Mouse (Mus musculus) C2C12 (cell line): ENCODE measurements around the gene Lrrc36. TPM values are rescaled to one million over a fixed set of nuclear protein-coding genes. Genes with fewer than 3 reads are reported as not detected.

Experiments
- H3K27me3 ChIP-seq: one replicate; pipeline ENCODE4 v1.6.1; 2011; ENCODE audit not compliant: control insufficient read depth, insufficient read depth, insufficient read length
- H3K36me3 ChIP-seq: one replicate; pipeline ENCODE4 v1.6.1; 2011; ENCODE audit not compliant: control insufficient read depth, insufficient read depth
- H3K4me3 ChIP-seq: one replicate; pipeline ENCODE4 v1.5.1; 2011; ENCODE audit warnings: mild to moderate bottlenecking, control low read depth; ENCODE audit not compliant: poor library complexity, insufficient read depth, severe bottlenecking
- H3K79me2 ChIP-seq: one replicate; pipeline ENCODE4 v1.6.1; 2011; ENCODE audit not compliant: control insufficient read depth, insufficient read depth
- H3K79me3 ChIP-seq: one replicate; pipeline ENCODE4 v1.6.1; 2011; ENCODE audit warnings: low read depth, control low read depth
- H3ac ChIP-seq: one replicate; pipeline ENCODE3; 2011; ENCODE audit warnings: low read depth; ENCODE audit not compliant: control insufficient read depth, insufficient read length
- CEBPB ChIP-seq: IDR thresholded peaks from one replicate; pipeline ENCODE4 v1.6.1; 2011; ENCODE audit warnings: low read depth, mild to moderate bottlenecking, control low read depth, moderate library complexity
- CTCF ChIP-seq: IDR thresholded peaks from one replicate; pipeline ENCODE4 v1.5.1; 2011; ENCODE audit not compliant: control insufficient read depth, insufficient read depth, insufficient read length
- FOSL1 ChIP-seq: IDR thresholded peaks from one replicate; pipeline ENCODE4 v1.8.0; 2011; ENCODE audit warnings: mild to moderate bottlenecking, low read length; ENCODE audit not compliant: poor library complexity, insufficient read depth, severe bottlenecking
- MAX ChIP-seq: IDR thresholded peaks from one replicate; pipeline ENCODE4 v1.6.1; 2011; ENCODE audit warnings: mild to moderate bottlenecking, control low read depth
- MYOD1 ChIP-seq: IDR thresholded peaks from one replicate; pipeline ENCODE4 v1.6.1; 2011; ENCODE audit warnings: low read depth; ENCODE audit not compliant: control insufficient read depth, insufficient read length
- MYOG ChIP-seq: IDR thresholded peaks from one replicate; pipeline ENCODE4 v1.6.1; 2011; ENCODE audit not compliant: control insufficient read depth, insufficient read length; ENCODE audit errors: extremely low read depth
- USF1 ChIP-seq: IDR thresholded peaks from one replicate; pipeline ENCODE4 v1.6.1; 2011; ENCODE audit warnings: low read depth, mild to moderate bottlenecking, control low read depth, moderate library complexity
- polyA plus RNA-seq: library from polyadenylated mRNA; unstranded; fragments of >200 nt; fragmentation: generic; extraction: Trizol; gene quantifications from one replicate; pipeline ENCODE4 v1.2.1, GENCODE M21; 2012; ENCODE audit warnings: missing spikeins

Gene Lrrc36
- polyA plus RNA-seq, 1 experiment, result not detected

- H3K27me3 ChIP-seq, result no peaks in the 10 kb centered on the region
- no peak overlapping the region for H3ac ChIP-seq
- peaks cover 26% of the 10 kb centered on the region for H3K36me3 ChIP-seq
- TF ChIP-seq CEBPB (no peak), CTCF (no peak), MYOG (no peak), USF1 (no peak), FOSL1 (no peak), MAX (no peak), MYOD1 (no peak)
- H3K79me3 ChIP-seq, result no peaks in the 10 kb centered on the region
- H3K79me2 ChIP-seq, result no peaks in the 10 kb centered on the region
- H3K4me3 ChIP-seq, result no peak overlapping the region
These were observed 33.1 kb upstream of the Lrrc36 start for GRCm38 (mm10) chr8:105380308-105380707.

GRCm38 (mm10) chr8:105384070-105384469, 29.3 kb upstream of the Lrrc36 start:
- H3K27me3 ChIP-seq, result no peaks in the 10 kb centered on the region
- peaks cover 14% of the 10 kb centered on the region for H3K36me3 ChIP-seq
- H3K79me3 ChIP-seq, result no peaks in the 10 kb centered on the region
- H3K79me2 ChIP-seq, result no peaks in the 10 kb centered on the region
- H3ac ChIP-seq, result no peak overlapping the region
- no peak for TF ChIP-seq MYOD1
- no peak for TF ChIP-seq CEBPB
- TF ChIP-seq FOSL1, result no peak
- no peak for TF ChIP-seq MYOG
- TF ChIP-seq MAX, result no peak
- TF ChIP-seq CTCF, result no peak
- no peak for TF ChIP-seq USF1
- no peak overlapping the region for H3K4me3 ChIP-seq

GRCm38 (mm10) chr8:105387151-105387550, 26.2 kb upstream of the Lrrc36 start:
- Histone ChIP-seq H3K27me3 (no peaks in the 10 kb centered on the region), H3K36me3 (peaks cover 4% of the 10 kb centered on the region), H3K79me3 (no peaks in the 10 kb centered on the region), H3K79me2 (no peaks in the 10 kb centered on the region), H3ac (no peak overlapping the region), H3K4me3 (no peak overlapping the region)
- no peak for TF ChIP-seq MYOG
- no peak for TF ChIP-seq FOSL1
- TF ChIP-seq CTCF, result no peak
- TF ChIP-seq MAX, result peak; percentile 46
- peak; percentile 1 for TF ChIP-seq USF1
- TF ChIP-seq CEBPB, result no peak
- TF ChIP-seq MYOD1, result no peak

GRCm38 (mm10) chr8:105389096-105389495, 24.3 kb upstream of the Lrrc36 start:
- H3K79me2 ChIP-seq, result no peaks in the 10 kb centered on the region
- H3K36me3 ChIP-seq, result no peaks in the 10 kb centered on the region
- no peak overlapping the region for H3ac ChIP-seq
- no peak for TF ChIP-seq FOSL1
- no peak for TF ChIP-seq MAX
- no peak overlapping the region for H3K4me3 ChIP-seq
- H3K27me3 ChIP-seq, result no peaks in the 10 kb centered on the region
- H3K79me3 ChIP-seq, result no peaks in the 10 kb centered on the region

GRCm38 (mm10) chr8:105393089-105393787, 20.1 kb upstream of the Lrrc36 start:
- TF ChIP-seq MYOG (no peak), MYOD1 (no peak), CEBPB (no peak), CTCF (no peak), USF1 (no peak), FOSL1 (no peak), MAX (no peak)
- H3K79me2 ChIP-seq, result no peaks in the 10 kb centered on the region
- H3K36me3 ChIP-seq, result no peaks in the 10 kb centered on the region
- no peaks in the 10 kb centered on the region for H3K27me3 ChIP-seq
- no peak overlapping the region for H3ac ChIP-seq
- H3K4me3 ChIP-seq, result no peak overlapping the region
- no peaks in the 10 kb centered on the region for H3K79me3 ChIP-seq

- Histone ChIP-seq H3K36me3 (no peaks in the 10 kb centered on the region), H3K79me2 (no peaks in the 10 kb centered on the region), H3ac (no peak overlapping the region), H3K27me3 (no peaks in the 10 kb centered on the region), H3K79me3 (no peaks in the 10 kb centered on the region), H3K4me3 (no peak overlapping the region)
- TF ChIP-seq CEBPB (no peak), MYOG (no peak), FOSL1 (no peak), USF1 (no peak), MYOD1 (no peak), MAX (no peak), CTCF (no peak)
These were observed 19.5 kb upstream of the Lrrc36 start for GRCm38 (mm10) chr8:105393915-105394314.
